Mouse (Mus musculus) liver, embryonic 13.5 days (tissue): Measurements from ENCODE around the gene Ung. TPM values are rescaled to one million over a fixed set of nuclear protein-coding genes. Genes with fewer than 3 reads are reported as not detected.
A peak's percentile ranks its signal among the peaks of the same experiment; 100 is the strongest.

ENCODE experiments used
- ATAC-seq: fragments of 200-750 bp; cut with Nextera tagmentation; 2 replicates; pipeline ENCODE4 v1.8.0; 2017; ENCODE audit warnings: low read depth, mild to moderate bottlenecking, moderate number of reproducible peaks, moderate library complexity
- DNase-seq: peaks from one replicate; pipeline ENCODE4 v3.0.0; 2022
- H3K27ac ChIP-seq: fragments of 300-500 bp; sonication (generic); 2 replicates; pipeline ENCODE4 v1.5.1; 2015; ENCODE audit warnings: moderate library complexity, mild to moderate bottlenecking, inconsistent platforms
- H3K27me3 ChIP-seq: fragments of 300-500 bp; sonication (generic); 2 replicates; pipeline ENCODE4 v1.6.1; 2015; ENCODE audit warnings: mild to moderate bottlenecking, inconsistent platforms
- H3K36me3 ChIP-seq: fragments of 300-500 bp; sonication (generic); 2 replicates; pipeline ENCODE4 v1.6.1; 2015; ENCODE audit warnings: mild to moderate bottlenecking, inconsistent platforms
- H3K4me1 ChIP-seq: fragments of 300-500 bp; sonication (generic); replicated peaks from 2 replicates; pipeline ENCODE4 v1.6.1; 2015; ENCODE audit warnings: inconsistent platforms
- H3K4me2 ChIP-seq: fragments of 300-500 bp; sonication (generic); 2 replicates; pipeline ENCODE4 v1.6.1; 2015; ENCODE audit warnings: inconsistent platforms, mild to moderate bottlenecking, moderate library complexity
- H3K4me3 ChIP-seq: fragments of 300-500 bp; sonication (generic); replicated peaks from 2 replicates; pipeline ENCODE4 v1.5.1; 2015; ENCODE audit warnings: mild to moderate bottlenecking, inconsistent platforms
- H3K9ac ChIP-seq: fragments of 300-500 bp; sonication (generic); 2 replicates; pipeline ENCODE4 v1.6.1; 2015; ENCODE audit warnings: mild to moderate bottlenecking, inconsistent platforms
- H3K9me3 ChIP-seq: fragments of 300-500 bp; sonication (generic); replicated peaks from 2 replicates; pipeline ENCODE4 v1.6.1; 2016; ENCODE audit warnings: inconsistent platforms
- WGBS: fragments of 180-500 bp; shearing (Covaris S2); methylation state at CpG from one replicate; pipeline ENCODE4 v1.1.7; 2015; ENCODE audit not compliant: insufficient replicate concordance; 5-methylcytosine and 5-hydroxymethylcytosine counted together
- polyA plus RNA-seq: library from polyadenylated mRNA; unstranded; fragments of >200 nt; fragmentation: Nextera tagmentation; extraction: Ambion mirVana; gene quantifications from 2 replicates; pipeline ENCODE4 v1.2.1, GENCODE M21; 2015

The Ung gene
- polyA plus RNA-seq, 1 experiment from 2014 or later = 28.9 TPM

DNA sequence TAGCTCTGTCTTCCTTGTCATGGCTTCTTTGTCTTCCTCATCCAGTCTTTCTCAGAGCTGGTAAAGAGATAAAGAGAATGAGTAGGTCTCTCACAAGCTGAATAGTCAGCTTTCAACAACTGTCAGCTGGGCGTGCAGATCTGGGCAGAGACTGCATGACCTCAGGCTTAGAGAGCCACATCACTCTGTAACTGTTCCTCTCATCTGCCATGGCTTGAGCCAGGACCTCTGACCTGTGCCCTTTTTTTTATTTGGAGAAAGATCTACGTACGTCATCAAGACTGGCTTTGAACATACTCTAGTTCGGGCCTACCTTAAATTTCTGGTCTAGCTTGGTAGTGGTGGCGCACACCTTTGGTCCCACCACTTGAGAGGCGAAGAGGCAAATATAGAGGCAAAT lies 2.7 kb downstream of the Ung start:
- H3K27ac ChIP-seq = no peak overlapping the region
- H3K4me2 ChIP-seq = peak overlapping the region; percentile 99
- WGBS = 87% methylated on average over 6 of the region's 6 CpGs
- H3K27me3 ChIP-seq = no peaks in the 10 kb centered on the region
- peaks cover 61% of the 10 kb centered on the region for H3K4me1 ChIP-seq
- peaks cover 38% of the 10 kb centered on the region for H3K36me3 ChIP-seq
- no peak overlapping the region for H3K9ac ChIP-seq
- H3K4me3 ChIP-seq = no peak overlapping the region
- DNase-seq = no peak
- H3K9me3 ChIP-seq = no peaks in the 10 kb centered on the region
- no peak for ATAC-seq

DNA sequence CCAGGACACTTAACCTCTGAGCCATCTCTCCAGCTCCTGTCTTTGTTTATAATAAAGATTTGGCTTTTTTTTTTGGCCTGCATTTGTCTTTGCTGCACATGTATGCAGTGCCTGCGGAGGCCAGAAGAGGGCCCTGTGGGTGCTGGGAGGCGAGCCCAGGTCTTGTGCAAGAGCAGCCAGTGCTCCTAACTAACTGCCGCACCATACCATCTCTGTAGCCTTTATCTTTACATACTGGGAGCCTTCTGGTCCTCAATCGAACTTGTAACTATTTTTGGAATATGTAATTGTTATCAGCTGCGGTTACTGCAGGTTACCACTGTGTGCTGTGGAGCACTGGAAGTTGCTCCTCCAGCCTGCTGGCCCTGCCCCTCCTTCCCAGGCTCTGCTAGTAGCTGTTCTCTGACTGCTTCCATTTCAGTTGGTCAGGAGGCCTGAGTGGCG lies 3.9 kb downstream of the Ung start:
- Histone ChIP-seq H3K27me3 (no peaks in the 10 kb centered on the region), H3K9ac (0 out of 2 replicates have a peak overlapping the region, but pooled peaks have one; percentile 4), H3K4me1 (peaks cover 64% of the 10 kb centered on the region), H3K27ac (no peak overlapping the region), H3K4me3 (0 out of 2 replicates have a peak overlapping the region, but pooled peaks have one; percentile 3), H3K36me3 (peaks cover 49% of the 10 kb centered on the region), H3K9me3 (no peaks in the 10 kb centered on the region), H3K4me2 (peak overlapping the region; percentile 32)
- DNase-seq (peak; percentile 65), ATAC-seq (peak; percentile 46)
- WGBS = 14% methylated on average over 6 of the region's 6 CpGs

DNA sequence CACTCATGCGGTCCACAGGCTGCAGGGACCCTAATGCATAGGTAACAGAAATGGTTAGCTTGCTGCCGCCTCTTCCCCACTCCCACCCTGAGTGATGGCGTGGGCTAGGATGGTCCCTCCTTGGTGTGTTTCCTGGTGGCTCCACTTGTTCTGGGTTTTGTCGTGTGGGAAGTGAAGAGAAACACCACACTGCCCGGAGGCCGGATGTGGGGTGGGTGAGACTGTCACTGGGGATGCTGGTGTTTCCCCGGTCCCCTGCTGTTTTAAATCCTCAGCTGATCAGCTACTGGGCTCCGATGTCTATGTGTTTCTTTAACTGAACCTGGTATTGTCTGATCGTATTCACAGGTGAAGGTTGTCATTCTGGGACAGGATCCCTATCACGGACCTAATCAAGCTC lies 5.3 kb downstream of the Ung start:
- peaks cover 49% of the 10 kb centered on the region for H3K36me3 ChIP-seq
- 77% methylated on average over 10 of the region's 10 CpGs for WGBS
- no peak overlapping the region for H3K9ac ChIP-seq
- H3K4me2 ChIP-seq = no peak overlapping the region
- no peak for DNase-seq
- no peak overlapping the region for H3K27ac ChIP-seq
- no peak overlapping the region for H3K4me3 ChIP-seq
- peaks cover 50% of the 10 kb centered on the region for H3K4me1 ChIP-seq
- H3K9me3 ChIP-seq = no peaks in the 10 kb centered on the region
- H3K27me3 ChIP-seq = no peaks in the 10 kb centered on the region
- no peak for ATAC-seq

GRCm38 (mm10) chr5:114137481-114138276 lies 7.5 kb downstream of the Ung start:
- H3K36me3 ChIP-seq = peaks cover 44% of the 10 kb centered on the region

DNA sequence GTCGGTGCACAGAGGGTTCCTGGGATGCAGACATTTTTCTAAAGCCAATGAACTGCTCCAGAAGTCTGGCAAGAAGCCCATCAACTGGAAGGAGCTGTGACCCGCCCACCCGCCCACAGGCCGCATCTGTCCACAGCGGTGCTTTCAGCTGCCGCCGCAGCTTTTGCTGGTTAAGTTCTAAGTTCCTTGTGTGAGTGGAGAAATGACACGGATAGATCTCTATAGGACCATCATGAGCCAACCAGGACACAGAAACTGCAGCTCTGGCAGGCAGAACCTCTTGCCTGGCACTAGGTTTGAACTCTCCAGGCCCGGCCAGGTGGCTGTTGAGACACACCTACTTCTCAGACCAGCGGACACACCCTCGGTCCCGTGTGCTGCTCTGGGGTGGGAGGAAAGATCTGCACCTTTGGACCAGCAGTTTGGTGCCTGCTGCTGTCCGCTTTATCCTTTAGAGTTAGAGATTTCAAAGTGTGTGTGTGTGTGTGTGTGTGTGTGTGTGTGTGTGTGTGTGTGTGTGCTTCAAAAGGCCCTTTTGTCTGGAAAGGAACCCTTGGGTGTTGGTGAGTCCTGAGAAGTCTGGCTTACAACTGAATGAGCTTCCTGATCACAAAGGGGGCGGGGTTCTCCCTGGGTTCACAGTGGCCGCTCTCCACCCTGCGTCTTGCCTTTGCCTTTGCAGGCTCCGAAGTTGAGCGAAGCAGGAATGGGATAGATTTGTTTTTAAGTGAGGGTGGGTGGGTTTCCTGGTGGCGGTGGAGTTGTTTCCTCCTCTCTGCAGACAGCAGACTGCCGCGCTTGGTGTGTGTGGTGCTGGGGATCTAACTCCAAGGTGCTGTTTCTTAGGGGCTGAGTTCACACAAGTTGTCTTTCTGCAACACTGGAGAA lies 8.3 kb downstream of the Ung start:
- no peak overlapping the region for H3K27ac ChIP-seq
- no peak overlapping the region for H3K9ac ChIP-seq

More at GRCm38 (mm10) chr5:114137481-114138276, 7.5 kb downstream of the Ung start:
- Histone ChIP-seq H3K4me3 (no peak overlapping the region), H3K27ac (no peak overlapping the region), H3K9ac (no peak overlapping the region), H3K27me3 (no peaks in the 10 kb centered on the region), H3K4me1 (peaks cover 31% of the 10 kb centered on the region), H3K9me3 (no peaks in the 10 kb centered on the region), H3K4me2 (no peak overlapping the region)
- DNase-seq = no peak
- WGBS = 83% methylated on average over 15 of the region's 15 CpGs
- no peak for ATAC-seq

GRCm38 (mm10) chr5:114139175-114139574 lies 9.0 kb downstream of the Ung start:
- DNase-seq = no peak
- H3K27me3 ChIP-seq = no peaks in the 10 kb centered on the region
- no peak overlapping the region for H3K27ac ChIP-seq
- peaks cover 41% of the 10 kb centered on the region for H3K36me3 ChIP-seq
- H3K4me2 ChIP-seq = no peak overlapping the region
- H3K4me3 ChIP-seq = no peak overlapping the region
- ATAC-seq = peak; percentile 58
- H3K4me1 ChIP-seq = peaks cover 17% of the 10 kb centered on the region
- no peak overlapping the region for H3K9ac ChIP-seq
- H3K9me3 ChIP-seq = no peaks in the 10 kb centered on the region
- WGBS = 66% methylated on average over 9 of the region's 9 CpGs

More for the DNA sequence above, 8.3 kb downstream of the Ung start:
- 78% methylated on average over 21 of the region's 21 CpGs for WGBS
- Histone ChIP-seq H3K4me2 (no peak overlapping the region), H3K4me1 (peaks cover 23% of the 10 kb centered on the region), H3K36me3 (peaks cover 41% of the 10 kb centered on the region), H3K27me3 (no peaks in the 10 kb centered on the region), H3K9me3 (no peaks in the 10 kb centered on the region), H3K4me3 (no peak overlapping the region)
- ATAC-seq (no peak), DNase-seq (no peak)

- Histone ChIP-seq H3K36me3 (no peaks in the 10 kb centered on the region), H3K4me1 (peaks cover 6% of the 10 kb centered on the region; the same call in 1 of the 2 replicates), H3K9ac (no peak within 1 kb of the TSS), H3K27ac (no peak within 1 kb of the TSS), H3K4me3 (no peak within 1 kb of the TSS), H3K4me2 (no peak within 1 kb of the TSS), H3K27me3 (no peaks in the 10 kb centered on the region), H3K9me3 (no peaks in the 10 kb centered on the region)
- WGBS = 42% methylated on average over 19 of the region's 19 CpGs
- ATAC-seq = no peak
- no peak for DNase-seq
These were observed 16.1 kb downstream of the Ung start, which contains the start of gene Acacb for GRCm38 (mm10) chr5:114146028-114146888. Gene Acacb (plus strand): TSS chr5:114146535.

GRCm38 (mm10) chr5:114147043-114147972 lies 17.1 kb downstream of the Ung start:
- Histone ChIP-seq H3K9me3 (no peaks in the 10 kb centered on the region), H3K9ac (no peak overlapping the region), H3K4me2 (no peak overlapping the region), H3K27ac (no peak overlapping the region), H3K4me1 (peaks cover 12% of the 10 kb centered on the region), H3K27me3 (no peaks in the 10 kb centered on the region), H3K4me3 (no peak overlapping the region), H3K36me3 (no peaks in the 10 kb centered on the region)
- WGBS = 70% methylated on average over 14 of the region's 14 CpGs
- ATAC-seq (no peak), DNase-seq (no peak)

DNA sequence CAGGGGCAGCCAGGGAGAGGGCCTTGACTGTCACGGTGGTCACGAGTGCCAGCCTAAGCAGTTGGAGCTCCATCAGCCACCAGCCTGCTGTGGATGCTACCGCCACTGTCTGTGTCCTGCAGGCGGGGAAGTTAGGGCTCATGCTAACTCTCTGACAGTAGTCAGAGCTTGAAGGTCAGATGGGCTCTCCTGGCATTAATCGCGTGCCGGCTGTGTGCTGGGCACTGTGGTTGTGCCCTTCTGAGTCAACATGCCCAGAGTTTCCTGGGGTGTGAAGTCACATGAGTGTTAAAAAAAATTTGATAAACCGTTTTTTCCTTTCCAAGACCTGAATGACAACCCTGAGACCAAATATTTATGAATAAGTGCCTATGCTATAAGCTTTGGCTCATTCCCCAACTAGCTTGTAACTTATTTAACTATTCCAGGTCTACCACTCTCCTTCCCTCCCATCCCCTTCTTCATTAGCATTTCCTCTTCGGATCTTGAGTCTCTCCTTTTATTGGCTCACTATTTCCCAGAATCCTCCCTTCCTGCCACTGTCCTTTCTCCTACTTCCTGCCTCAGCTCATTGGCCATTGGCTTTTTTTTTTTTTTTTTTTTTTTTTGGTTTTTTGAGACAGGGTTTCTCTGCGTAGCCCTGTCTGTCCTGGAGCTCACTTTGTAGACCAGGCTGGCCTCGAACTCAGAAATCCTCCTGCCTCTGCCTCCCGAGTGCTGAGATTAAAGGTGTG lies 22.3 kb downstream of the Ung start:
- Histone ChIP-seq H3K27ac (no peak overlapping the region), H3K9ac (no peak overlapping the region), H3K9me3 (no peaks in the 10 kb centered on the region), H3K36me3 (no peaks in the 10 kb centered on the region), H3K4me1 (peaks cover 10% of the 10 kb centered on the region), H3K27me3 (no peaks in the 10 kb centered on the region), H3K4me3 (no peak overlapping the region), H3K4me2 (no peak overlapping the region)
- DNase-seq (no peak), ATAC-seq (no peak)
- WGBS = 68% methylated on average over 12 of the region's 12 CpGs
